Mouse (Mus musculus): ENCODE data around the gene Pde2a.

DNA sequence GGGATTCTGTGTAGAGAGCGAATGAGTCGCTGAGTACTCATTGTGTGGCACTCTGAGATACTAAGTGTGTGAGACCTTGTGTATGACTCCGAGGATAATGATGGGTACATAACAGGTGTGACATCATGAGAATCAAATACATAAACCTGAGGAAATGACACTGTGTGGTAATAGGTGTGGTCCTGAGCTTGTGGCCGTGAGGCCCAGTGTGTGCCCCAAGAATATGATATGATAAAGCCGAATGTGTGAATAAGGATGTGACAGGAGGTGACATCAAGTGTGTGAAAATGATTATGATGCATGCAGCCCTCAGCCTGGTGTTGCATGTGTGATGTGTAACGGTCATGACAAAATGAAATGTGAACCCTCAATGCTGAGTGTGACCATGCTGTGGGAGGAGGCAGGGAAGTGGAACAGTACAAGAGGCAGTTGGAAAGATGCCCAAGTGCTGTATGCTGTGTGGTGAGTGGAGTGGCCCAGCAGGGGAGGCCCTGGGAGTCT lies 45.1 kb downstream of the Pde2a start:
- TF ChIP-seq POLR2A (IDR thresholded peaks at IDR 0.05; ENCODE audit: insufficient read depth, low read length): no peak
- TF ChIP-seq CTCF (IDR thresholded peaks at IDR 0.05; ENCODE audit: low read depth, low read length): no peak

Measured in ES-Bruce4 (cell line).